Mouse (Mus musculus): Measurements from ENCODE around the gene Ccndbp1.
A peak's percentile ranks its signal among the peaks of the same experiment; 100 is the strongest.
"Not testable (repeated sequence)": the region's sequence is repeated elsewhere in the genome, so short reads cannot be mapped to it uniquely, and the experiment has no call there.

Ccndbp1 gene

DNA sequence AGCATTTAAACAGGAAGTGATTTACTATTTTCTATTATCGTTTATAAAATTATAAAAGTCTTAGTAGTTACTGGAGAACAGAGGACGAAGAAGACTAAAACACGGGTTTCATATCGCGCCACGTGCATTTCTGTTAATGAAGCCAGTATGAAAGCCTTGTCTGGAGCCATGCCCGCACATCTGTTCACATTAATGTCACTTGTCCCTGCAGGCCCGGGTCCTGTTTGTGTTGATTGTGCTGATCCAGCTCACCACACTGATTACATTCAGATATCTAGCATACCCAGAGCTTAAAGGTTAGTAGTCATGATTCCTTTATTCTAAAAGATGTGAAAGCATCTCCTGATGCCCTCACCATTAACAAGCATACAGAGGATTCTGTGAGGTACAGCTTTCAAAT lies 9.3 kb upstream of the Ccndbp1 start:
- no peak for DNase-seq (ENCODE audit: low spot score in 2 of 2)

DNA sequence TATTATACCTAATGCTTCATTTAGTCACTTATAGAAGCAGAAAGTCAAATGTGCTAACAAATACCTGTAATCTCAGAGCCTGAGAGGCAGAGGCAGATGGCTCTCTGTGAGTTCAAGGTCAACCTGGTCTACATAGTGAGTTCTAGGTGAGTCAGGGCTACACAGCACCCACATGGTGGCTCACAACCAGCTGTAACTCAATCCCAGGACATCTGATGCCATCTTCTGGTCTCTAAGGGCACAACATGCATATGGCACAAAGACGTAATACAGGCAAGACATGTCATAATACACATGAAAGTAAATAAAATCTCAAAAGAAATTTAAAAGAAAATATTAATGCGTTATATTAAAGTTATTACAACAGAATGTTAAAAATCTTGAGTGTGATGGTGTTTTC lies 4.6 kb upstream of the Ccndbp1 start:
- no peak for DNase-seq (ENCODE audit: low spot score in 2 of 2)

DNA sequence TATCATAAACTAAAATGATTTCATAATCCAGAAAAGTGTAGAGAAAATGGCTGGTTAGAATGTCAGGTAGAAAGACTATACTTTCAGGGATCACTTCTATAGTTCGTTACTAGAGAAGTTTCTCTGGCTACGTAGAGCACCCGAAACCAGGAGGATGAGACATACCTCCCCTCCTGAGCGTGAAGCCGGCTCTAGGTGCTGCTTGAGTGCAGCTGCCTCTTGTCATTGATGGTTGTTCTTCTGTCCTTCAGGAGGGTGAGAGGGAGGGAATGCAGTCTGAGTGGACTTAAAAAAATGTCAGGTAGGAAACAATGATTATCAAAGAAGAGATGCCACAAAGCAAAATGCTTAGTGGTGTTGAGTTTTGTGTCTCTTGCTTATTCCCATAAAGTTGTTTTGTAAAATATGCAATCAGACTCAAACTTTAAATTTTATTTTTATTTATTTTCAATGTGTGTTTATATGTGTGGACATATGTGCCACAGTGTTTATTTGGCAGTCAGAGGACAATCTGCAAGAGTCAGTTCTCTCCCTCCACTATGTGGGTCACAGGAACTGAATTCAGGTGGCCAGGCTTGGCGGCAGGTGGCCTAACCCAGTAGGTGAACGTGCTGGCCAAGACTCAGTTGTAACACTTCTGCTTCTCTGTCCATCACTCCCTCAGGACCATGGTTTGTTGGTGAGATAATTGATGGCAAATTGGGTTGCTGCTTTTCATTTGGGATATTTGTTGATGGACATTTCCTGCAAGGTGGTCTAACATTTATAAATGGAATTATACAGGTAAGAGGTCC lies 4.0 kb upstream of the Ccndbp1 start:
- DNase-seq (ENCODE audit: low spot score in 2 of 2) = no peak

DNA sequence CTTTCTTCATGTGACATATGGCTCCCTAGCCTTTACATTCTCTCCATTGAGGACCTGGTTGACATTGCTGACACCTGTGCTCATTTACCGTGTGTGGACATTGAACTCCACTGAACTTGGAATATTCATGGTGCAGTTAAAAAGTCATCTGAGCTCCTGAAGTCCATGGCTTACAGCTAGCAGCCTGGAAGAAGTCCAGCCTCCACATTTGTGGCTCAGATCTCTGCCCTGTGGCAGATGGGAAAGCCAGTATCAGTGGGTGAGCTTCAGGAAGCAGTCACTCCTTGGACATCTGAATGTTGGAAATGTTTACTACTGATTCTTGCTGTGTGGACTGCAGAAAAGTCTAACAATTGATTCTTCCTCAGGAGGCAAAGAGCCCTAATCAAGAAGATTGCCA lies 1.2 kb upstream of the Ccndbp1 start:
- DNase-seq (ENCODE audit: low spot score in 2 of 2) = no peak

DNA sequence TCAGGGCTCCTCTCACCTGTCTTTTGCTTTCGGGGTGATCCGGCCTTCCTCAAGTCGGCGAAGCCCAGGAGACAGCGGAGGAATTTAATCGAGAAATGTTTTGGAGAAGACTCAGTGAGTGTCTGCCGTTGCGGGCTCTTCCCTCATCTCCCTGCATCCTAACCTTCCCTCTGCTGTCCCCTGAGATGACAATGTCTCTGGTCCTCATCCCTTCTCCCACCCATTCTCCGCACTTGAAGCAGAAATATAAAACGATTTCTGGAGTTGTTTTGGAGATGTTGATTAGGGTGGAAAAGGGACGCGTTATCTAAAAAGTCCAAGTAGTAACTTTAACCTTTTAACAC lies 433 bp downstream of the Ccndbp1 start:
- no peak for DNase-seq (ENCODE audit: low spot score in 2 of 2)

DNA sequence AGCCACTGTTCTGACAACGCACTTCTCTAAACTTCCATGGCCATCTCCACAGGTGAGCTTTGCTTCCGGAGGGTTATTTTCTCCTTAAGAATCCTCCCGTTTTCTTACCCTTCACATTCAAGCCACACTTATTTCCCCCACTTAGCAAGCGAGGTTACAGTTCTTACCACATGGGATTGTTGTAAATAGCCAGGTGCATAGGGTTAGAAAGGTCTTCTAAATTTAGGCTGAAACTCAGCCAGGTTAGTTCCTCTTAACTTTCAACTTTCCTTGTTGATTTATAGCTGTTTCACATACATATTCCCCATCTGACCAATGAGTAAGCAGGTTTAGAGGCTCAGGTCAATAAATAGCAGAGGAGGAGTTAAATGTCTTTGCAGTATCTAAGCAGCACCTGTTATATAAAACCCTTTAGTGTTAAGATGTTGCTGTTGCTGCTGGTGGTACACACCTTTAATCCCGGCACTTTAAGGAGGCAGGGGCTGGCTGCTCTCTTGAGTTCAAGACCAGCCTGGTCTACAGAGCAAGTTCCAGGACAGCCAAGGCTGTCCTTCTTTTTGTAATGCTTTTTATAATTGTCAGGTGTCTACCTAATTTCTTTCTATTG lies 971 bp downstream of the Ccndbp1 start:
- no peak for DNase-seq (ENCODE audit: low spot score in 2 of 2)

DNA sequence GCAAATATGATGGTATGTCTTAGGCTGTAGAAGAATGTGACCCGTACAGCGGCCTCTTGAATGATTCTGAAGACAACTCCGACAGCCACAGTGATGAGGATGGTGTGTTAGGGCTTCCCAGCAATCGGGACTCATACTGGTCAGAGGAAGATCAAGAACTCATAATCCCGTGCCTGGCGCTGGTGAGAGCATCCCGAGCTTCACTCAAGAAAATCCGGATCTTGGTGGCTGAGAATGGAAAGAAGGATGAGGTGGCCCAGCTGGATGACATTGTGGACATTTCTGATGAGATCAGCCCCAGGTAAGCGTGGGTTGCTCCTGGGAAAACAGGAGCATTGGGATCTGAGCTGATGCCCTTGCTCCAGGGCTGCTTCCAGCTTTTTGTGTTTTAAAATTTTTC lies 4.5 kb downstream of the Ccndbp1 start:
- no peak for DNase-seq (ENCODE audit: low spot score in 2 of 2)

DNA sequence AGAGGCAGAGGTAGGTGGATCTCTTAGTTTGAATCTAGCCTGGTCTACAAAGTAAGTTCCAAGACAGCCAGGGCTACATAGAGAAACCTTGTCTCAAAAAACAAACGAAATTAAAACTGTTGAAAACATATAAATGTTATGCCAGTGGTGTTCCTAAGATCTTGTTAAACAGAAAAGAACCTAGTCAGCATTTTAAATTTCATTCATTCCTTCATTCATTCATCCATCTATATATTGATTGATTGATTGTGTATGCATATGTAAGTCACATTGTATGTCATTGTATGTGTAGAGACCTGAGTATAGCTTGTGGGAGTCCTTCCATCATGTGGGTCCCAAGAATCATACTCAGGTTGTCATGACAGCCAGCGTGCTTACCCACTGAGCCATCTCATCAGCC lies 7.3 kb downstream of the Ccndbp1 start:
- DNase-seq (ENCODE audit: low spot score in 2 of 2) = no peak

DNA sequence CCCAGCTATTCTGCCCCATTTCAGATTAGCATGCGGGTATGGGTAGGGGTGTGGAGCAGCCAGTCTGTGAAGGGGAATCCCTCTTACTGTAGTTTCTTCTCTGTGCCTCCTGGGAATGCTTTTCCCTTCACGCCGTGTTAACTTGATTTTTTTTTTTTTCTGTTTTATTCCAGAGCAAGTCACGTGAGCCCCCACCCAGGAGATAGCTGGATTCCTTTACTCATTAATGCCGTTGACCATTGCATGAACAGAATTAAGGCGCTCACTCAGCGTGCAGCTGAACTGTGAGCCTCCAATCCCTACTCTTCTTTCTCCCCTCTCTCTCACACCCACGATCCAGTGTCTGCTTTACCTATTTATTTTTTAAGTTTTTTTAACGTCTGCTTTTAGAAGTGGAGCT lies 8.0 kb downstream of the Ccndbp1 start:
- no peak for DNase-seq (ENCODE audit: low spot score in 2 of 2)

DNA sequence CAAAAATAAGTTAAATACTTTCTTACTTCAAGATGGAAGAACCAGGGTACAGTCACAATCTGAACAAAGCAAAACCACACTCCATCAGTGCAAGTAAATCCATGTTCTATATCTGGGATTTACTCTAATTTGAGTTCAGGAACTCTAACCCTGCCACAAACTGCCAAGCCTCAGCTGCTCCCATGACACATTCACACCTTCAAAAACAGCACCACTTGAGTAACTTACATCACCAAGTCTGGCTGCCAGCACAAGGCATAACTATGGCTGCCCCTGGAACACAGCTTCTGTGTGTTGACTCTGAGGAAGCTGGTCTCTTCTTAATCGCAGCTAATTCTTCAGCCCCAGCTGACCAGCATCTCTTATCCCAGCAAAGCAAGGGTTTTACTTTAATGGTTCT lies 8.9 kb downstream of the Ccndbp1 start:
- DNase-seq (ENCODE audit: low spot score in 2 of 2) = no peak

DNA sequence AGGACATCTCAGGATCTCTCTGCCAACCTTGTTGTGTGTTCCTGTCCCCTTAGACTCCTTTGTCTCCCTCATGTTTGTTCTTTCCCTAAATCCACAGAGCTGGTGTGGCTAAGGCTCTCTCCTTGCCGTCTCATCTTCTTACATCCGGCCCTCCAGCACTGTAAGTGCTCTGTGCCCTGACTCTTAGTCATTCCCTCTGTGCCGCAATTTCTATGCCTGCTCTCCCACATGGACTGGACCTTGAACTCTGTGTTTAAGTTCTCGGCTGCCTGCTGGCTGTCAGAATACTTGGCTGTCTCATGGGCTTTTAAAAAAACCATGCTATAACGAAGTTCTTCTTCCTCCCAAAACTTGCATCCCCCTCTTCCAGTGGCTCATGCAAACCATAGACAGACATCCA lies 14.7 kb downstream of the Ccndbp1 start:
- no peak for DNase-seq (ENCODE audit: low spot score in 2 of 2)

DNA sequence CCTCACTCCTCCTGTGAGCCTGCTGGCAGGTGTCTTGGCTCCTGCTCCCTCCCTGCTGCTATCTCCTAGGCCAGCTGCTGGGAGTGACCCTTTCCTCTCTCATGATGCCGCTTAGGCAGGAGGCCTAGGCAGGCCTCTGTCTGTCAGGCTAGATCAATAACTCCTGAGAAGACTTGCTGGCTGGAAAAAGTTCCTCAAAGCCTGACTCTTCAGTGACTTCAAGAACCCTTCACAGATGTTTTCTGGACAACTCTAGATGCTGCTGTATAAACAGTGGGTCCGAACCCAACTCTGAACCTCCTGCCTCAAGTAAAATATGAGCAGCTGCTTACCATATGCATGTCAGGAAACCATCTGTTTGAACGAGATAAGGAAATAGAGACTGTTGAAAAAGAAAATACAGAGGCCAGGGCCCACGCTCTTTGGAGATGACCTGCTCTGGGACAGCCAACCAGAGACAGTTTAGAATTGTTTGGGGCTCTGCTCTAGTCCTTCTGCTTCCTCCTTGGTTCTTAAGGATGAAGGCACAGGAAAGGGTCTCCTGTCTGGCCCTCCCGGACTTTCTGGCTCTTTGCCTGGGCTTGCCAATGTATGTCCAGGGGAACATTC lies 28.6 kb downstream of the Ccndbp1 start, which contains the start of gene Epb42:
Epb42 (minus strand) TSS at position 340 of the 609 bp plus-strand sequence.
- no peak for DNase-seq (ENCODE audit: low spot score in 2 of 2)

DNA sequence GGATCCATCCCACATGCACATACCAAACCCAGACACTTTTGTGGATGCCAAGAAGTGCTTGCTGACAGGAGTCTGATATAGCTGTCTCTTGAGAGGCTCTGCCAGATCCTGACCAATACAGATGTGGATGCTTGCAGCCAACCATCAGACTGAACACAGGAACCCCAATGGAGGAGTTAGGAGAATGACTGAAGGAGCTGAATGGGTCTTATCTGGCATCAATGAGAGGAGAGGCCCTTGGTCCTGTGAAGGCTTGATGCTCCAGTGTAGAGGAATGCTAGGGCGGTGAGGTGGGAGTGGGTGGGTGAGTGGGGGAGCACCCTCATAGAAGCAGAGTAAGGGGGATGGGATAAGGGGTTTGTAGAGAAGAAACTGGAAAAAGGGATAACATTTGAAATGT lies 30.6 kb downstream of the Ccndbp1 start:
- not testable (repeated sequence) for DNase-seq (ENCODE audit: low spot score in 2 of 2)

DNA sequence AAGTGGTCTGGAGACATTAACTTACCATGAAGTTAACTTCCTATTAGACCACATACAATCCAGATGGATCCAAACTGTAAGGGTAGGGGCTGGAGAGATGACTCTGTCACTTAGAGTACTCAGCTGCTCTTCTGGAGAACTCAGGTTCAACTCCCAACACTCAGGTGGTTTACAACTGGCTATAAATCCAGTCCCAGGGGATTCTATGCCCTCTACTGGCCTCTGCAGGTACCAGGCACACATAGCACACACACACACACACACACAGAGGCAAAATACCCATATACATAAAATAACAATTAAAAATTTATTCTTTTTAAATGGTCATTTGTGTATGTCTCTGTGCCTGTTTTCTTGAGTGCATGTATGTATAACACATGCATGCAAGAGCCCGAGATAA lies 31.2 kb downstream of the Ccndbp1 start:
- no peak for DNase-seq (ENCODE audit: low spot score in 2 of 2)

DNA sequence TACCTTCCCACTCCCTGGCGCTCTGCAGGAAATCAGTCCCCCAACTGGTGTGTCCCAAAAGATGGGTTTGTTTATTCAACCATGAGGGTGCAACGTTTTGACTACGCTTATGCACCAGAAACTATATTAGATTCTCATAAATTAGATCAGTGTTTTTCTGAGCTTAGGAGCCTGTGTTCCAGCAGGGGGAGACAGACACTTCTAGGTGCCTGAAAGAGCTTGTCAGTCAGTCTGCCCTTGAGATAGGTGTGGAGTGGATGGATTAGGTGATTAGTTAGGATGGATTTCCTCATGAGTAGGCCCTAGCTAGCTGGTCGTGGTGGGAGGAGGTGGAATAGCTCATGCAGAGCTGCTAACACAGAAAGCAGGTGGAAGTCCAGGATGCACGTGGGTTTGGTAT lies 32.9 kb downstream of the Ccndbp1 start:
- peak in 1 of 2 experiments; percentile 7 for DNase-seq (ENCODE audit: low spot score in 2 of 2)

DNA sequence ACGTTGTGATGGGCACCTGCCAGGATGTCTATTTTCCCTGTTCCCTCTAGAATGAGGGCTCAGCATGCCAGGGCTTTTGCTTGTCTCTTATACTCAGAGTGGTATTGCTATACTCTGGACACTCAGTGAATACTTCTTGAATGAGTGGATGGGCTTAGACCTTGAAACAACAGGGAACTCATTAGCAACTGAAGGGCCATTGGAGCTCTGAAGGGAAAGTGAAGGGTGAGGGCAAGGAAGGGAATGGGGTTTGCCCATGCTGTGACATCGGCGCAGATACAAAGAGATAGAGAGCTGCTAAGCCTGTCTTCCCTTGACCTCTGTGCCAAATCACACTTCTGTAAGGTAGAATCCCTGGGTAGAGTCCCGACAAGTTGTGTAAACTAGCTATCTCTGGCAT lies 37.5 kb downstream of the Ccndbp1 start:
- DNase-seq (ENCODE audit: low spot score in 2 of 2) = no peak

DNA sequence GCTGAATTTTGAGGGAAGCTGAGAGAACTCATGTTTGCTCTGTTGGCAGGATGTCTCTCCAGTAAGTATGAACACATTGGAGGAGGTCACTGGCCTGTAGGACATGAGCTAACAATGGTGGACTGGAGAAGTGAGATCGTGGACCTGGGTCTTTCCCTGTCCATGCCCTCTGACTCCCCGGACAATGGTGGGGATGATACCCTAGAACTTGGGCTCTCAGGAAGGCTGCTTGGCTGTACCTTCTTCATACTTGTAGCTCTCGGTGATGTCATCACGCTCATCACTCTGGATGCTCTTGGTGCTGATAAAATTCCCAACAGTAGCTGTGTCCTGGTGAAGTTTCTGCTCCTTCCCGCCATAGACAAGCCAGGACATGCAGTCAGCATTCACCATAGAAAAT lies 44.0 kb downstream of the Ccndbp1 start:
- DNase-seq (ENCODE audit: low spot score in 2 of 2) = no peak

DNA sequence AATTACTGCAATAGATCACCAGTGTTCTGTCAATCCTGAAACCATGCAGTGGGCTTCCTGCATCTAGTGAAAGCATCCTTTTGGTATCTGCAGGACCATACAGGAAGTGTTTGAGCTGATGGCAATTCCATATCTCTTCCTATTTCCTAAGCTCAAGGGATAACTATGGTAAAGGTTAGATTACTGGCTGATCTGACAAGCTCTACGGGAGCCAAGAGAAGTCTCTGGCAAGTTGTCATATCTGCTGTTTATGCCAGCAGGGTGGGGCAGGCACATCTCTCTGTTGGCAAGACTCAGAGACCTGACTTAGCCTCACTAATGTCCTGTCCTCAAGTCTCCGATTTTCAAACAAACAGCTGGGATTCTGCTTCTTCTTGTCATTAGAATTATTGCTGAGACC lies 45.9 kb downstream of the Ccndbp1 start:
- no peak for DNase-seq (ENCODE audit: low spot score in 2 of 2)

DNA sequence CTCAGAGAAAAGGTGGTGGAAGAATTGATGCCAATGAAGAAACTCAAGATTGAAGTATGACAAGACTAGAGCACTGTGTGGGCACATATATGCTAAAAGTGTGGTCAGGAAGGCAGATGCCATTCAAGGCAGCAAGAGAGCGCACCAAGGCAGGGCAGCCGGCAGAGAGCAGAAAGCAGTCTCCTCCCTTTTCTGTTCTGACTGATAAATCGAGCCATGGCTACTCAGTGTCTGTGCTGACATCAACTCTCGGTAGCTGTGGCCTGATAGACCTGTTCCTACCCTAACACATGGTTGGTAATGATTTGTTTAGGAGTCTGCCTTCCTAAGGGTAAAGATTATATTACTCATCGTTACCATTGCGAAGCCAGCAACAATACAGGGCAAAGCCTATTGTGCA lies 47.7 kb downstream of the Ccndbp1 start:
- DNase-seq (ENCODE audit: low spot score in 2 of 2) = no peak

DNA sequence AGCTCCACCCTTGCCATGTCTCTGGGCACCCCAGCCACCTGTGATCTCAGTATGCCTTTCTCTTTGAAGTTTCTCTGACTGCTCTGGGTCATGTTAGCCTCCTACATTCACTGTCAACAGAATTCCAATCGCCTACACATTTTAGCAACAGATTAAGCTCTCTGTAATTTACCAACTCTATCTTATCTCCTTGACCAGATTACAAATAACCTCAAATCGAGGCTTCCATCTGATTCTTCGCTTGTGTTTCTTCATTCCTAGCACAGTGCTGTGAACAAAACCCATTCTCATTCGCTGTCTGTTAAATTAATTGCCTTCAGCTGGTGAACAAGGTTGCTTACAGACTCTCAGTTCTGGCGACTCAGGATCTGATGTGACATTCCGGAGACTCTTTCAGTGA lies 49.8 kb downstream of the Ccndbp1 start:
- DNase-seq (ENCODE audit: low spot score in 2 of 2) = no peak

DNA sequence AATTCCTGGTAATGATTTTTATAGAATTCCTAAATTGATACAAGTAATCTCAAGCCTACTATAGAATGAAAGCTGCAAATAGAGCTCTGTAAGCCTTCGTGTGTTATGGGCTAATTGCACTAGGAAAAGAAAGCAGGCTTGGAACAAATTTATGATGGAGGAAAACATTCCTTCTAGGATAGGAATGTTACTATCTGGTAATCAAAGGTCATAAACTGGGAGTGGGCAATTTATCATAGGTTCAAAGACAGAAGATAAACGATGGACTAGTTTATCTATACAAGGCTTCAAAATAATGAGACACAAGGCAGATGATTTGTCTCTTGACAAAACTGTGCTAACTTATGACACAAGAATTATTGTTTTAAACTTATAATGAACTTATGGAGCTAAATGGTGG lies 53.1 kb downstream of the Ccndbp1 start:
- no peak for DNase-seq (ENCODE audit: low spot score in 2 of 2)

Data from urinary bladder, adult 18-20 months (tissue).